Mouse (Mus musculus): Measurements from ENCODE around the gene Tcf12.
A peak's percentile ranks its signal among the peaks of the same experiment; 100 is the strongest.

Gene Tcf12

DNA sequence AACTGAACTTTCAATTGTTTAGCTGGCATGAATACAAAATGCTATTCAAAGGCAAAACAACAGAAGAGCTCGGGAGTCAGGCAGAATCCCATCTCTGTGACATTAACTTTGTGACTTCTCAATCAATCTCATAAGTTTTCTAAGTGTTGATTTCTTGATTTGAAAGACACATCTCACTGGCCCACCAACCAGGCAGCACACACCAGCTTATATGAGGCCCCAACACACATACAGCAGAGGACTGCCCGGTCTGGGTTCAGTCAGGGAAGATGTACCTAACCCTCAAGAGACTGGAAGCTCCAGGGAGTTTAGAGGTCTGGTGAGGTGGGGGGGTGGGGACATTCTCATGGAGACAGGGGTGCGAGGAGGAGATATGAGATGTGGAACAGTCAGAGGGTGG, 132.8 kb downstream of the Tcf12 start:
- DNase-seq, result no peak

DNA sequence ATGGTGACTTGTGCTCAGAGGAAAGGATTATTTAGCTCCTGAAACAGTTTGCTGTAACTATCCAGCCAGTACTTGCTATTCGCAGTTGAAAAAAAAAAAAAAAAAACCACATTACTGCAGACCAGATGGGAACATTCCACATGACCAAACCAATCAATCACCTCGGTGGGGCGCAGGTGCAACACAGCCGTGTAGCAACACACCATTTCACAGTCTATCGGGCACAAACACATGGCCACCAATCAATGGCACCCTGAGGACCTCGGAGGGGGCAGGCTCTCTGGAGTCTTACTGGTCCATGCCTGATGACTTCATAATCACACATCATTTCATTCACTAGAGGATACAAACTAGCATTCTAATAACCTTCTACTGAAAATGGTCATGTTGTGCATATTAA, 135.6 kb downstream of the Tcf12 start:
- DNase-seq, result peak; percentile 23

DNA sequence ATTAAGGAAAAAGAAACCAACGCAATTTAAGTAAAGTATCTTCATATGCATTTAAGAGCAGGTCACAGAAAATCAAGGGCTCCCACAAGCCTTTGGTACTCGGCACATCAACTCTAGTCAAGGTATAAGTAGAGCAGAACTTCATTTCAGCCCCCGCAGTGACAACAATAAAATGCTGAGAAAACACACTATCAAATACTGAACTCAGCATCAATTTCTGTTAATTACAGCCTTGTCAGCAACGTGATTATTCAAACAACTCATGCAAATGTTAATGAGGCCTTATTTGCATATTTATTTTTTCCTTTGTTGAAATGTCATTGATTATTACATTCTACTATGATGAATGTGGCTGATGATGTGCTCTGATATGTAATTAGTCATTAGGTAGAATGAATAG, 136.5 kb downstream of the Tcf12 start:
- DNase-seq, result no peak

DNA sequence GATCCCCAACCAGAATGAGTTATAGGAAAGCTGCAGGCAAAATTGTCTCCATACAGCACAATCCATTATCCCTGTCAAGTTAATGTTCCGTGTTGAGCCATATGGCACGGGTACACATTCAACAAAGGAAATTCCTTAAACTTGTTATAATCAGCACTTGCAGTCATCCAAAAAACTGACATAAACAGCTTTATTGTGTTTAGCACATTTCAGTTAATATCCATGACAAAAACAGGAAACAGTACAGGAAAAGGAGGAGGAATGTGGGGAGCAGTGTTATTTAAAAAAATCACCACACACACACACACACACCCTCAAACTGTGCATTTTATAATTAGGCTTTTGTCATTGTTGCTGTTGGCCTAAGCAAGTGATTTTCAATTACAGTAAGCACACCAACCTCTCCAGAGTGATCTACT, 137.1 kb downstream of the Tcf12 start:
- DNase-seq, result no peak

DNA sequence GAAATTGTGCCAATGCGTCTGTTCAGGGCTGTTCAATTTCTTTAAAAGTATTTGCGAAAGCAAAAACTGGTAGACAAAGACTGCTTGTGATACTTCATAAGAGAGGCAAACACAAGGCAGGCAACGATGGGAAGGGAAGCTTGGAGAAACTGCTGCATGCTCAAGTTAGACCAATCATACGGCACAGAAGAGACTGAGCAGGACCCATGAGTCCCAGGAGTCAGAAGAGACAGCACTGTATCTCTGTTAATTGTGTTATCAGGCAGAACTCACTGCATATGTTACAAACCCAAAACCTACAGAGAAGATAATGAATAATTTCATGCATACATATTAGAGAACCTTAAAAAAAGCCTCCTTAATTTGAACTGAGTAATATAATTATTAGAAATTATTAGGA, 147.6 kb downstream of the Tcf12 start:
- DNase-seq, result no peak

DNA sequence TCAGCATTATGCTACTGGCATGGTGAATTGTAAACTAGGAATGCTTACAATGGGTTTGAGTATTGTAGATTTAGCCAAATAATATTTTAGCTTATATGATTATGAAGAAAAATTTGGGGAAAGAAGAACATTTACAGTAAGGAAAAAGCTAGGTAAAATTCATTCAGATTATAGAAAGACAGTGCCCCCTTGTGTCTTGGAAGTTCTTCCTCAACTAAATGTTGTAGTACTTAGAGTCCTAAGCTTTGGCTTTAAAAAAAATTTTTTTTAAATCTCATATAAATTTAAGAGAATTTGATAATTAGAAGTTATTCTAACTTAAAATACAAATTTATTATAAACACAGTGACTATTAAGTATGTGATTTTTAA, 151.7 kb downstream of the Tcf12 start:
- DNase-seq, result no peak

DNA sequence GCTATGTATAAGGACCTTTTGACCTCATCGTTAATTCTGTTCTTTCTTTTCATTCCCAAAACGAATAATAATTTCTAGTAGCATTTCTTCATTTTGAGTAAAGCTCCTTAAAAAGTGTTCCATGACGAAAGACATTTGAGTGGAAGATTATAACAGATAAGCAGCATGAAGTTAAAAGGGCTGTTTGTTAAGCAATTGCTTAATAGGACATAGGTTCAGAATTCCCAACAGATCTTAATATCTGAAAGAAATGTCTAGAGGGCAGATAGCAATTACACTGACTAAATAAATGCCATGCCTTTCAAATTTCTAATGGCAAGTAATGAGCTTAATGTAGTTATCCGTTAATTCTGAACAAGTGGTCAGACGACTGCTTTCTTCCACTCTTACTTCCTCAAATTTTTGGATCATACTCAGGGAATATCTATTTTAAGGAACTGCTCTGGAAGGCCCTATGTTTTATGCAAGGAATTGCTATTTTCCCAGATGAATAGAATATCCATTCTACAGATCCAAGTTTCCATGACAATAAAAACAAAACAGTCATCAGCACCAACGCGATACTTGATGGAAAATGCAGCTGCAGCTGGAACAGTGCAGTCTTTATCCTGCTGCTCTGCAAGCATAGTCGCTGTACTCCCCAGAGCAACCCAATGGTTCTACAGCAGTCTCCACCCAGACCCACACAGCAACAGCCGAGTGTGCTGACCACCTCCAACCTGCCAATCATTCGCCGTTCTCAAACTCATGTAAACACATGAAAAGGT, 152.2 kb downstream of the Tcf12 start:
- DNase-seq, result no peak

DNA sequence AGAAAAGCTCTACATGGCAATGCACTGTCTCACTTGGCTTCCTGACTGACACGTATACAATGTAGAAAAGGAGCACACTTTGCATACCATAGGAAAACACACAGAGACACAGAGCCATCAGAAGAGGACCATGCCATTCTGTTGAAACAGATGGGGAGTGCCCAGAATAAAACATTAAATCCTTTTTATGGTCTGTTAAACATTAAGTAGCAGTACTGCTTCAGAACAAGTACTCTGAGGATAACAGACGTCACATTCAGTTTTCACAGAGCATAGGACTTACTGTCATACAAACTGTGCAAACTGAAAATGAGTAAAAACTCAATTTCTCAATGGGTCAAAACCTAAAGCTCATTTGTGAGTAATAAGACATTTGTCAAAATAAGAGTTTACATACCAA, 158.5 kb downstream of the Tcf12 start:
- DNase-seq, result no peak

DNA sequence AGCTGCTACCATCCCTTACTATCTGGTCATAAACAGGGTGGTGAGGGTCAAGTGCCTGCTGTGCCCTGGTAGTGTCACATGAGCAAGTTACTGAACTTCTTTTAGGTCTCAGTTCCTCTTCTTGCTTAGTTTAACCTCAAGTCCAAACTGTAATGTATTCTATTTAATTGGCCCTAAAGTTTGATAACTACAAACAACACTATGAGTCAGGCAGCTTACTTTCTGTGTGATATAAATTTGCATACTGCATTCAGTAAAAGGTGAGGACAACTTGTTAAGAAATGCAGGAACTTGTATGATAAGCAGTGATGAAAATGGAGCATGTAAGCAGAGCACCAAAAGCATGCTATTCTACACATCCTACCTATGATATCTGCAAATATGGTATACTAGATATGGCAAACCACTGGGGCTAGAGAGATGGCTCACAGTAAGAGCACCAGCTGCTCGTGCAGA, 159.0 kb downstream of the Tcf12 start:
- no peak for DNase-seq

DNA sequence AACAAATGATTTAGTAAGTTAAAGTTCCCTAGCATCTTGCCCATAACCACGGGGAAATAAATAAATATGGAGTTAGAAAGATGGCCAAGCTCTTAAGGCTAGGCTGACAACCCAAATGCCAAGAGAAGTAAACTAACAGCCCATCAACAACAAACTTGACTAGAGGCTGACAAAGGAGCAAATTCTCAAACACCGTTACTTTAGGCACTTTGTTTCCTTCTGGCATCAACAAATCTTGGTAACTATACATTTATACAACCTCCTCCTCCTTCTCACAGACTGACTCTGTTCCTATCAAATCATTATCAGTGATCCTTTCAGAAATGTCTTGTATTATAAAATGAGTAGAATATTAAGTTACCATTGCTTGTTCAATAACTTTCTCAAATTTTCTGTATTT, 159.7 kb downstream of the Tcf12 start:
- no peak for DNase-seq

DNA sequence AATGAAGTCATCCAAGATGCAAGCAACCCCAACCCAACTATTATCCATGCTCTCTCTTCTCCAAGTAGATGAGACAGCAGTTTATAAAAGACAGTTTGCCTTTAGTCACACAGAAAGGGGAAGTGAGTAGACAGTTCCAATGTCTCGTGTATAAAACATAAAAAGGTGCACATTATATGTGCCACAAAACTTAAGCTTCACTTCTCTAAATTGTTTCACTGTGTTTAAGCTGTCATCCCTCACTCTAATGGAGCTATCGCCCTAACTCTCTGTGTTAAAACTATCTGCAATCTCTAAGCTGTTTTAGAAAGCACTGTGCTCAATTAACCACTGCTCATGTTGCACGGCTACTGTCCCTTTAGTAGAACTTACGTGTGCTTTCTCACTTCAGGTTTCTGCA, 160.3 kb downstream of the Tcf12 start:
- no peak for DNase-seq

DNA sequence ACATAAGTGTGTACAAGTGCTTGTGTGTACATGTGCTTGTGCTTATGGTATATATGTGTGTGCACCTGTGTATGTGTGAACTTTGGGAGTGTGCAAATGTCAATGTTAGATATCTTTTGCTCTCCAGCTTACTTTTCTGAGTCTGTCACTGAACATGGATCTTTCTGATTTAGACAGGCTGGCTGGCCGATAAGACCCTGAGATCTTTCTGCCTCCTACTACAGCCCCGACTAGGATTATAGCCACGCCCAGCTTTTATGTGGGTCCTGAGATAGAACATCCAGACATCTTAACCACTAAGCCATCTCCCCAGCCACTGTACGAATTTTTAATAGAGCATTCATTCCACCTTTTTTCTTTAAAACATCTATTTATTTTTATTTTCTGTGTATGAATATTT, 166.9 kb downstream of the Tcf12 start:
- peak; percentile 47 for DNase-seq

DNA sequence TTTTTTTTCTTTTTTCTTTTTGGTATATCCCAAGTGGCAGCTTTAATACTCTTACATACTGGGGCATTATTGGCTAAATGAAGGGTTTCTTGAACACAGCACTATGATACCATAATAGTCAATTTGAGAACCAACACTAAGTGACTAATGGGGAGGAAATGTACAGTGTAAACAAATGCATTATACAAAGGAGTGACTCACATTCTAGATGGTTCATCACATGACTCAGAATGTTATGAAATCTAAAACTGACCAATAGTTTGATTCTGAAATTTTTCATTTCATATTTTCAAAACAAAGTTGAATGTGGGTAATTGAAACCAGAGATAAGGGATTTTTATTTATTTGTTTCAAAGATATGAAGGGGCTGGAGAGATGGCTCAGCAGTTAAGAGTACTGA, 169.2 kb downstream of the Tcf12 start:
- no peak for DNase-seq

DNA sequence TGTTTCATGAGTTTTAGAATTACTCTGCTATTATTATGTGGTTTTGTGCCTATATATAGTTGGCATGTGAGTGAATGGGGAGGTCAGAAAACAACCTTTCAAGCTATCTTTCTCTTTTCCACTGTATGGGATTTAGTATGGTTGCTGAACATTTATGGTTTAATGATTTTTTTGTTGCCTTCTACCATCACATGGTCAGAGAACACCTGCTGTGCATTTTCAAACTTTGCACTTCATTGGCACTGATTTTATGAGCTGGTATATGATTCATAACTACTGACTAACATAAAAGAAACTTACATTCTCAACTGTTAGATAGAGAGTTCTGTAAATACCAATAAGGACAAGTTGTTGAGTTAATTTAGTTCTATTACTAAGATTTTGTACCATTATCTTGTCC, 171.7 kb downstream of the Tcf12 start:
- no peak for DNase-seq

DNA sequence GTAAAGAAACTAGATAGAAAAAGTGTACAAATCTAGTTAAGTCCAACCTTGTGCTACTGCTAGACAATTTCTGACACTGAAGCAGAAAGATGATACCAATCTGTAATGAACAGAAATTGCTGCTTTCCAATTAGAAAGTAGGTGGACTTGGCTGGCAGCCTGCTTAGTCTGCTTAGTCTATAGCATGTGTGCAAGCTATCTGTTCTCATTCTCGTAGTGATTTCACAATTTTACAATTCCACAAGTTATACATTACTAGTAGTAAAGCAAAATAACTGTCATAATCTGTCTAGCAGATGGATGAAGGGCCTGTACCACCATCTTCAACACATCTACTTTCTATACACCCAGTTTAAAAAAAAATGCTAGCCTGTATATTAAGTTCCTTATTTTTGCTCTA, 175.5 kb downstream of the Tcf12 start:
- no peak for DNase-seq

DNA sequence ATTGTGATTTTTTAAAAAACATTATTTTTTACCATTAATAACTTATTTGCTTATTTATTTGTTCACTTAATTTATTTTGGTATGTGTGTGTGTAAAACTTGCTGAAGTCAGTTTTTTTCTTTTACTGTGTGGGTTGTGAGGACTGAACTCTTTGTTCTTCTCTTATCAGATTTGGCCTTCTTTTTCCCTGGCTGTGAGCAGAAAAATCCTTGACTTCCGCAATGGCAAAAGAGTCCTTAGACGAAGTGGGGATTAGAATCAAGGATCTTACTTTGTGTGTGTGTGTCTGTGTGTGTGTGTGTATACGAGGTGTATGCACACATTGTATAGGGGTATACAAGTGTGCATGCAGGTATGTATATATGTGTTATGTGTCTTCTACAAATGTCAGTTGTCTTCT, 176.8 kb downstream of the Tcf12 start:
- DNase-seq, result no peak

DNA sequence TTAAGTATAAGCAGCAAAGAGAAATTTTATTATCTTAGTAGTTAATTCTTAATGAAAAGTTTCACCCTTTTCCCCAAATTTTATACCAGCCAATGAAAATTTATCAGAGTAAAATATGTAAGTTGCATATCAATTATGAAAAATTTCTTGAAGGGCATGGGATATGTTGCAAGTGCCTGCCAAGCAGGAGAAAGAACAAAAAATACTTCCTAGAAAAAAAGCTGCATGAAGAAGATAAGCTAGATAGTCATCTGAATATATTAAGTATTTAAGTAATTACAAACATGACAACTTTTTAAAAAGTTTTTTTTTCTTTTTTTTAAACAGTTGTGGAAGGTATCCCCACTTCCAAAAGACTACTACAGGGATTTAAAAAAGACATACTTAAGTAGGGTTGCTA, 179.7 kb downstream of the Tcf12 start:
- DNase-seq, result no peak

DNA sequence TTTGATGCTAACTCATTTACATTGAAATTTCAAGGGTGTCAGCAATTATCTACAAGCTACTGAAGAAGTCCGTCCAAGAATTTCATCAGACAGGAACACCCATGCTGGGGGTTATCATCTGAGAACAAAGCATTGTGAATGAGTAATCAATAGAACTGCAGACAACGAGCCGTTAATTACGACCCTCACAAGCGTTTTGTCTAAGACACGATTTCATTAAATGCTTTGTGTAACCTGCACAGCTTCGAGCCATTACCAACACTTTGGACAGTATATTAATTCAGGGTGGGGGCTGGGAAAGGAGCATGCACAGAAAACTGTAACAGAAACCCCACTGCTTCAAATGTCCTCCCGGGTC, 180.3 kb downstream of the Tcf12 start:
- DNase-seq, result no peak

DNA sequence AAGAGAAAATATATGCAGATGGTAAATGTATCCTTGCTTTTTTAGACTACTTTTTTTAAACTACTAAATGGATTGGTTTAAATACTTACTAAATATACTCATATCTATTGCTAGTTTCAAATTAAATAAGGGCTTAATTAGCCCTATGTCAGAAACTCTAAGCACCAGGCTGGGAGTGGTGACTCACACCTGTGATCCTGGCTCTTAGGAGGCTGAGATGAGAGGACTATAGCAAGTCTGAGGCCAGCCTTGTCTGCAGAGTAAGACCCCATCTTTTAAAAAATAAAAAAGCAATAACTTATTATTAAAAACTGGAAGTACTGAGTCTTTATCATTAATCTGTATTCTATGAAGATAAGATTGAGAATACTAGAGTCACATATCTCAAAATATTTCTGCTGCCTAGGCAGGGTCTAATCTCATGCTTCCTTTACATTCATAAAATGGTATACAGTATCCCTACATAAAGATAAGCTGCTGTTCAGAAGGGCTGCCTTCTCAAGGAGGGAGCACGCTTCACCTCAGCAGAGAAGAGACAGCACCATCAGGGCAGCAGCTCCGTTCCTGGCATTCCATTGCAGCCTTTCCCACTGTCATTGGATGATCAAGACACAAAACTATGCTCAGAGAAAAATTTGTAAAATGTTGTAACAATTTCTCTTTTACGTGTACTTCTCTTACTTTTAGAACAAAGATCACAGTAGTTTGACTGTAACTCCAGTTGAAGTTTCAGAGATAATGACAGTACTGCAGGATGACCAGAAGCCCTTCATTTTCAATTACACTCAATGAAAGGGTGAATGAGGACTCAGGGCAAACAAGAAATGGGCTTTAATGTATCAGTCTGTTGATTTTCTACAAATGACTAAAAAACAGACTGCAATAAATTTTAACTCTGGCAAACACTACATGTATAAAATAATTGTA, 181.0 kb downstream of the Tcf12 start:
- peak; percentile 26 for DNase-seq

DNA sequence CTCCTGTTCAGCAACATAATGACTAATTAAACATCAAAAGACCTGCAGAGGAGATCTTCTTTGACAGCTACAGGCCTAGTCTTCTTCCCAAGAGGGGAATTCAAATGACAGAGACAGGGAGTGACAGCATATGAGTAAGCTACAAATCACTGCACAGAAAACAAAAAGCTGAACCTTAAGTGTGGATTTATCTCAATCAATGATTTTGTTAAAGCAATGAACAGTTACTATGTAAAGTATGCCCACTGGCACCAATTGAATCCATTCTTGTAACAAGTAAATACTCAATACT, 195.1 kb downstream of the Tcf12 start:
- no peak for DNase-seq

DNA sequence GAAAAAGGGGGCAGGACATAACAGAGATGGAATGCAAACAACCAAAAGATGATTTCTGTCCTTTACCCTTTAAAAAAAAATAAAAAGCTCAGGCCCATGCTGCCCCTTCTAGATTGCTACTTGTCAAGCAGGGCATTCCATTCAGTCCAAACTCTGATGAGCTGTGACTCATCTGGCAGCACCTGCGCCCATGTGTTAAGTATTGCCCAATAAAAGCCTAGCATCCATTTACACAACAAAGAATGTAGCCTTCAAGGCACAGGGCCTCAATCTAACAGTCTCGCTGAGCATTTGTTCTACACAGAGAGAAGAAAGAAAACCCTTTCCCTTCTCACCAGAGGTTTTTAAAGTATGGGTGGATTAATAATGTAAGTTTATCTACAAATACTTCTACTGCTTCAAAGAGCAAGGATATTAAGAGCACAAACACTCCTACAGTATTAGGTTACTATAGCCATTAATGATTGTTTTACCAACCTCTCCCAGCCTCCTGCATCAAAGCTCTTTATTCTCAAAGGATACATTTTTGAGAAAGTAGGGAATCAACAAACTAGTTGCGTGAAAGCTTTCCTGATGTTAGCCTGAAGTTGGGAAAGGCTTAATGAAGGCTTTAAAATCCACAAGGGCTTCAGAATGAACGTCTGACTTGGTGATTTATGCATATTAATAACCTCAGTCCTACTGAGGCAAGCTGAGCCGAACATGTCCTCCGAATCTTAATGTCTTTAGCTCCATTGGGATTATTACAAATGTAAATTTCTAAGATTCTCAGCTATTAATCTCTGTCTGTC, 195.6 kb downstream of the Tcf12 start:
- DNase-seq, result no peak

DNA sequence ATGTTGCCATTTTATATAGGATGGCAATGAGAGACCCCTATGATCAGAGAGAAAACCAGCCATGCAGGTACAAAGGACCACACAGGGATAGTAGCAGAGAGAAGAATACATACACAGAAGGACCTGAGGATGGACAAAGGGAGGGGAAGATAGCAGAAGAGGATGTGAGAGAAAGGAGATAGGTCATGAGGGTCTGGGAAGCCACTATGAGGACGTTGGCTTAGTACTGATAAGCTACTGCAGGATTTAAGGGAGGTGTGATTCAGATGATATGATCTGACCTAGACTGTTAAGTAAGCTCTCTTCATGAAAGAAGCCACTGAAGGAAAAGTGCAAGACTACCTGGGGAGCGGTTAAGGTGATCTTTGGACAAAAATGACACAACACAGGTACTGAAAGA, 205.1 kb downstream of the Tcf12 start:
- no peak for DNase-seq

DNA sequence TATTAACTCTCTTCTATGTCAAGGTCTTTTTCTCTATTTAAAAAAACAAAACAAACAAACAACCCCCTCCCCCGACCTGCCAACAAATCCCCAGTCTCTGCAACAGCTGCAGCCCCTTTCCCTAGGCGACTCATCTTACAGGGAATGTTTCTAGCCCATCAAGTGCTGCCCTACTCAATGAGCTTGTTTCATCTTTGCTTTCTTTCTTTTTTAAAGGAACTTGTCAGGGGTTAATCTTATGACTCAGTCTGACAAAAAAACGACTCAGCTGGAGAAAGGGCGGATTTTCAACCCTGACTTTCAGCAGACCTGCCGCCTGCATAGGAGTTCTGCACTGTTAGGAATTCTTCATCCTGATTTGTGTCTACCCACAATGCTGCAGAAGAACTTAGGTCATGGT, 212.8 kb downstream of the Tcf12 start:
- no peak for DNase-seq

DNA sequence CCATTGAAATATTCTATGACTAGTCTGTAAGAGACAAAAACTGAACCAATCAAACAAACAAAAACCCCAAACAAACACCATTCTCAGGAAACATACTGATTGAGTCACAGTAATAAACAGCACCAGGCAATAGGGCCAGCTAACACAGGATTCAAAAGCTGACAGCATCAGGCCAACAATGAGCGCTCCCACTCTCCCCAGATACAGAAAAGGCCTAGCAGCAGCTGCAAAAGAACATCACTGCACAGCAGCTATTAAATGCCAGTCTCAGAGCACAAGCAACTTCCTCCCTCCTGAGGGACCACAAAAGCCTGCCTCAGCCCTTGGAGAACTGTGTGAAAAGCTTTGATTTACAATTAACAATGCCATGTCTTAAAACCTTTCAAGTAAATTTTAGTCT, 214.3 kb downstream of the Tcf12 start:
- DNase-seq, result no peak

All from liver (tissue).